Mouse (Mus musculus) frontal cortex, postnatal 14 days (tissue): Measurements from ENCODE around the gene Enox1.

Source experiments
- DNase-seq, 2 experiments: peaks; one replicate each; pipeline ENCODE4 v3.0.0; 2022; ENCODE audit warnings: low spot score in 2 of 2

Gene Enox1

DNA sequence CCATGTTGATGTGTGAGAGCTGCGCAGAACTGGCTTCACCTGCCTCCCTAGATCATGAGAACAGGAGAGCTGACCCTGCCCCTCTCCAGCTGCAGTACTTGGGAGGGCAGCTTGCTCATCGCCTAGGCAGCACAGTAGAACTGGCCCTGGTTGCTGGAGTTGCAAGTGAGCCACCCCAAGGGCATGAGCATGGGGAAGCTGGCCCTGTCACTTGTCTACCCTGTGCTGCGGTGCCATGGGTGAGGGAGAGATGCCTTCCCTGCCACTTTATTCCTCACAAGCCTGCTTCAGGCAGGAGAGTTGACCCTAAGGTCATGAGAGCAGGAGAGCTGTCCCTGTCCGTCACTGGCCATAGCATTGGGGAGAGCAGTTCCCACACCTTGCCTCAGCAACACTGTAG lies 295.4 kb downstream of the Enox1 start:
- DNase-seq: no peak

DNA sequence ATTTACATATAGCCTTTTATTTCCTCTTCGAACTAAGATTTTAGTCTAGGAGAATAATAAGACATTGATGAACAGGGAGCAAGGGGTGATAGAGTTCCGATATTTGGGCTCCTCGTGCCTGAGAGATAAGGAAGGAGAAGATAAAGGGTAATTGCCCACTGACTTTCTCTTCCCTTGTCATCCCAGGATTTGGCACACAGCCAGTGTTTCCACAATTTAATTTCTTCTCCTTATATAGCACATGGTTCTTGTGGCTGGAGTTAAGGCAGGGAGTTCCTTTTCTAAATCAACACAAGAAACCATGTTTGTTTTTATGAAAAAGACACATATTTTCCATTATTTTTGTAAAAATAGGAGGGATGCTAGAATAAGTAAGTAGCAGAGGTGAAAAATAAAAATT lies 299.5 kb downstream of the Enox1 start:
- no peak for DNase-seq

DNA sequence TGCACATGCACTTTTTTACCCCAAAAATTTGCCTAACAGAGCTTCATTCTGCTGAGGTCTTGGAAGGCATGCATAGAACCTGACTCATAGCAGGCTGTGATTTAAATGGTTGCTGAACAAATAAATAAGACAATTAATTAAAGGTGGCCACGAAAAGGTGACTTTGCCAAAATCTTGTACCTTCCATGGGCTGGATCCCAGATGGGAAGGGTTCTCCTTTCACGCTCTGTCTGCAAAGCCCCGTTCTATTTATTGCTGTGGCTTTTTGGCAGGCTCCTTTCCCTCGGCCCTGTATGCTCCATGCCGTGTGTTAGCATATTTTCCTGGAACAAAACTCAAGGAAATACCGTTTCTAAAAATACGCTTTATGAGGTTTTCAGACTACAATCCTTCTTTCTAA lies 300.3 kb downstream of the Enox1 start:
- DNase-seq: no peak

DNA sequence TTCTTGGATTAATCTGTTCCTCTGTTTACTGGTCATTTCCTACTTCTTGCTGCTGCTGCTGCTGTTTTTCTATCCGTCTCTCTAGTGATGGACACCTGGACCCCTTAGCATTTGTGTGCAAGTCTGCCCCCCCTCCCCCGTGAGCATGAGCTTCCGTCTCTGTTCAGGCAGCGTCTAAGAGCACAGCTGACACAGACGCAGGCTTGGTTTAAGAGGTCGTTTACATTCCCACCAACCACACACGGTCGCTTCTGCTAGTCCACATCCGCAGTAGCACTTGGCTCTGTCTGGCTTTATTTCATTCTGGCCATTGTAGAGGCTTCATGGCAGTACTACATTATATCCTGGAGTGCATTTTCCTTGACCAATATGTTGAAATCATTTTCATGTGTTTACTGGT lies 301.7 kb downstream of the Enox1 start:
- no peak for DNase-seq

DNA sequence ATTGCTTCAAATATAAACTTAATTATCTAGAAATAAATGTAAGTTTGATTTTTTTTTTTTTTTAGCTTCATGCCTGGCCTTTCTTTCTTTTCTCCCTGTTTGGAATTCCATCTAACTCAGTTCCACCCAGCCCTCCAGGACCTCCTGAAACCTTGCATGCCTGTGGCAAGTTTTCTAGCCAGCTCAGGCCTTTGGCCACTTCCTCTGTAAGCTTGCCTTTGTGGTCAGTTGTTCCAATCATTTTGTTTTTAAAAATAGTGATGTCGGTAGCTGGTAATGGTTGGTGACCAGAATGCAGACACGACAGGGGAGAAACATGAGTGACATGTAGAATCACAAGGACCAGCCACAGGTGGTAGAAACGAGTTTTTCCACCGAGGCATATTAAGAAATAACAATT lies 307.4 kb downstream of the Enox1 start:
- no peak for DNase-seq

DNA sequence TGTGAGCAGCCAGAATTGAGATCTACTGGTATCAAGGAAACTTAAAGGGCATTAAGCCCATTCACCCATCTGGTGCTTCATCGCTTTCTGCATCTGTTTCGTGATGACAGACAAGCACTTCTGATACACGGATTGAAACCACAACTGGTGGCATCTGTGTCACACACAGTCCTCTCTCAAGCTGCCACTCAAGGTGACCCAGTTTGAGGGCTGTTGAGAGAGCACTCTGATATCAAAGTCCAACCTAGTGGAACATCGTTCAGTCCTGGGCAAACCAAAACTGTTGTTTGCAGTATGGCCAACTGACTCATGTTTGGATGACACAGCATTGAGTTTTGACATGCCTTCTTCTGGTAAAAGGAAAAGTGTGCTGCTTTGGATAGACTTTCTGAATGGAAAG lies 308.2 kb downstream of the Enox1 start:
- DNase-seq: no peak

DNA sequence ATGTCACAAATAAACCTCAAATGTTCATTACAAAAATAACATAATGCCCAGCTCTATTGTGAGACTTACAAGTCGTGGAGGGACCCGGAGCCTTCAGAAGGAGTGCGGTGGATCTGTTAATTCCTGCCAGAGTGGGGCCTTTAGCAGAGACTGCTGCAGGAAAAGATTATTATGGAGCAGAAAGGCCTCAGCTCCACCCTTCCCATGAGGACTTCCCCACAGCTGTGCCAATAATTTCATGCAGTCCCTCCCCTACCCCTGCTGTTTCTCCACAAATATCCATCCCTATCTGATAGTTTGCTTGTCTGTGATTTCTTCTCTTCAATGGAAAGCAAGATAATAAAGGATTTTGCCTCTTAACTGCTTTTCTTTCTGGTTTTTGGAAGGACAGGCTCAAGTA lies 314.0 kb downstream of the Enox1 start:
- DNase-seq: no peak

DNA sequence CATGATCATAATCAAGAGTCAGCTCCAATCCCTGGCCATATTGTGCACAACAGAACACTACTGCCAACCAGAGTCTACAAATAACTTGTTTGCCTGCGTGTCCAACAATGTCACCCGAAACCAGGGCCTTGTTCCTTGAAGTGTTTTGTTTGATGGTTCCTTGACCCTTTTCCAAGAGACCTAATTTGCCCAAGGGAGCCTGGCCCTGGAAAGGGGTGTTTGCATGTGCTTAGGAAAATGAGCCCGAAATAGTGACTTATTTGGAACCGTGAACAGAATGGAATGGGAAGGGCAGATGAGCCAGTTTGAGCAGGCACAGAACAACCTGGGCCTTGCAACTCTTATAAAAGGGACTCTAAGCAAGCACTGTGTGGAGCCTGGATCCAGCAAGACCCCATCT lies 316.9 kb downstream of the Enox1 start:
- DNase-seq: no peak

DNA sequence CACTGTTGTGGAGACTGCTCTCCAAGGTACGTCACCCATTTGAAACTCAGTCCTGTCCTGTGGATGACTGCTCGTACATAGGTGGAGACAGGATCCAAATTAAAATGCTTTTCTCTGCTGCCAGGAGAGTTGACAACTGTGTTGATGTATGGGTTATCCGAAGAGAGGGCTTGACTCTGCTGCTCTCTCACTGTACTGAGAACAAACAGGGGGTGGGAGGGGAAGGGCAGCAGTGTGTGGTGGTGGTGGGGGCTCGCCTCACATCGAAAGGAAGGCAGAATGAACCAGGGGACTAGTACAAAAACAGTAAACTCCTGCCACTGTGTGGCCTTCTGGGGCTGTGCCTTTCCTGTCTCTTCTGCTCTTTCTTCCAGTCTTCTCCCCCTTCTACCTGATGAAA lies 317.5 kb downstream of the Enox1 start:
- DNase-seq: no peak

DNA sequence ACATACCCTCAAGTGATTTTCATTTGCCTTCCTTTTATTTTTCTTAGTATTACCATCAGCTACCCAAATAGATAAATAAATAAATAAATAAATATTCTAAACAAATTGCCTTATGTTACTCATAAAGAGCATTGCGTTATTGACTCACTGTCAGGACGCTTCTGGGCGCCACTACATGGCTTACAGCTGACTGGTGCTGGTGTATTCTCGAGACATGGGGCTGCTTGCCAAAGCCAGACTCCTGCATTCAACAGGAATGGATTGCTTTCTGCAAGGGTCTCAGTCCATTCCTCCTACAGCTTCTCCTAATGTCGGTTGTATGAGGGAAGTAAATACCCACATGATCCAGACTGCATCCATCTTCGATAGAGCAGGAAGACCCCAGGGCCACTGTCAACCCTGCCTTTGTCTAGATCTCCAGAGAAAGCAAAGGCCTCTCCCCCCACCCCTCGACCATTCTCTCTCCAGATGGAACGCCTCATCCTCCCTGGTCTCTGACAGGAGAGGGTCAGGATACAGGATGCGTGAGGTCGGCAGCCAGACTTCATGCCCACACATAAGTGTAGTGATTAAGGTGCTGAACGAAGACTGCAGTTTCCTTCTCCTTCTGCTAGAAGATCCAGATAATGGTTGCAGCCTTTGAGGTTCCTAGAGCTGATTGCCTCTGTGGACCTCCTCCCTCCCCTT lies 318.7 kb downstream of the Enox1 start:
- no peak for DNase-seq

DNA sequence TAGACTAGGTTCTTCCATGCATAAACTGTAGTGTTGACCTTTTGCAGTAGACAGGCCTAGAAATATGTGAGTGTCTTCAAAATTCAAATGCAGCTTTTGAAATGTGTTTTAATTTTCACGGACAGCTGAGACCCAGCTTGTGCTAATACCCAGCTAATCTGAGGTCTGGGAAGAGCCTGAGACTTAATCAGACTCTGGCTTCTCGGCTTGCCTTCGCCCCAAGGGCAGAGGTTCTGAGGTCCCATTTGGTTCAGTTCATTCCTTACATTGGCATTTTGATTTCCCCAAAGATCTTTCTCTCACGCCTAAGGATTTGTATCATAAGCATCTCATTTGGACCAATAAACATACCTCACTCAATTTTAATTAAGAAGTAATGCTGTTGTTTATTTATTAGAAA lies 321.1 kb downstream of the Enox1 start:
- DNase-seq: no peak

DNA sequence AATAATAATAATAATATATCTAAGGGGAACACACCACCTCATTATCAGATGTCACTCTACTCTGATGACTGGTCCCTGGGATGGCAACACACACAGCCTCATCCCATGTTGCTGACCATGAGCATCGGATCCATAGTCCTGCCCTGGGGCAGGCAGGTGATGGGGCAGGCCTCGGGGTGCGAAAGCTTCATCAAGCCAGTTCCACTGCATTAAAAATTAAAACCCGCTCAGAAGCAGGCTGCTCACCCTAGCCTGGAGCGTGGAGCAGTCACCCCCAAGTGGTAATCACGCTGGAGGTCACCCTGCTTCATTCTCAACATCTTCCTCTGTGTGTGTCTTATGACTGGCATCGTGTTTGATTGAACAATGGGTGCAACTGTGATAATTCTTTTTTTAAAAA lies 321.6 kb downstream of the Enox1 start:
- no peak for DNase-seq

DNA sequence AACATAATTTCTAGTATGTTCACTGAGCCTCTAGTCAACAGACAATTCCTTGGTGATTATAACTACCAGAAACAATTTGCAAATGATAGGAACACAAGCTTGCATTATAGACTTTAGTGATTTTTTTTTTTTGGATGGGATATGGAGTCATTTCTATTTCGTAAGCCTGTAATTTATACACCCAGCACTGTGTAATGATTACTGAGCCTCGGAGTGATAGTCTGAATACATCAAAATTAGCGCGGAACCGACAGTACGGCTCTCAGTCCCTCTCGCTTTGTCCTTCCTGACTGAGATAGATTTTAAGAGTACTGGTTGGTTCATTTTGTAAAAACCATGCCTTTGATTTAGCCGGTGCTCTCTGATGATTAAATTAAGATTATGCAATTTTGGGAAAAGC lies 322.1 kb downstream of the Enox1 start:
- DNase-seq: no peak

DNA sequence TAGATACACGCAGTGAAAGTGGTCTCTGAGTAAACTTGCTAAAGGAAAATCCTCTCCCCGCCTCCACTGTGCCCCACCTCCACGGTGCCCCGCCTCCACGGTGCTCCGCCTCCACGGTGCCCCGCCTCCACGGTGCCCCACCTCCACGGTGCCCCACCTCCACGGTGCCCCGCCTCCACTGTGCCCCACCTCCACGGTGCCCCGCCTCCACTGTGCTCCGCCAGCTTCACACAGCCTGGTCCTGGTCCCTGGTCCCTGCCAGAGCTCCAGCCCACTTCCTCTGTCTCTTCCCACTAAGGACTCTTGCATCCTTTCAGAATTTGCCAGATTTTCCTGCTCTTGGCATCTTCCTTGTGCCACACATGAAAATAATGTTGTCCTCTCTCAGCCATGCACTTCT lies 326.5 kb downstream of the Enox1 start:
- DNase-seq: no peak

DNA sequence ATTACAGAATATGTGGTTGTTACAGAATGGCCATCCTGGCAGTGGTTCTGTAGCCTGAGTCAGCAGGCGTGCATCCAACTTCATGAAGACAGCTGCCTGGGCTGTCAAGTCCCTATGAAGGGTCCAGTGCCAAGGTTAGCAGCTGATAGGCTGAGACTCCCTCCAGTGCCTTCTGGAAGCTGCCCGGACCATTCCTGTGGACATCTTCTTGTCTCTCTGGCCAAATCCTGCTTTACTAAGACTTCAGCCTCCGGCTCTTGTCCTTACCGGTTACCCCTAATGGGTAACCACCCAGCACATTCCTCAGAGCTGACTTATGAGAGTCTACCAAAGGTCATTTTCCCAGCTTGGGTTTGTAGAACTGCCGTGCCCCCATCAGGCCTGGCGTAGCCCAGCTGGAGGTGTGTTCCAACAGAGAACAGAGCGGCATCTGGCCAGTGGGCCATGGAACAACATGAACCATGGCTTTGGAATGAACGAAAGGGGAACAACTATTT lies 328.4 kb downstream of the Enox1 start:
- no peak for DNase-seq

DNA sequence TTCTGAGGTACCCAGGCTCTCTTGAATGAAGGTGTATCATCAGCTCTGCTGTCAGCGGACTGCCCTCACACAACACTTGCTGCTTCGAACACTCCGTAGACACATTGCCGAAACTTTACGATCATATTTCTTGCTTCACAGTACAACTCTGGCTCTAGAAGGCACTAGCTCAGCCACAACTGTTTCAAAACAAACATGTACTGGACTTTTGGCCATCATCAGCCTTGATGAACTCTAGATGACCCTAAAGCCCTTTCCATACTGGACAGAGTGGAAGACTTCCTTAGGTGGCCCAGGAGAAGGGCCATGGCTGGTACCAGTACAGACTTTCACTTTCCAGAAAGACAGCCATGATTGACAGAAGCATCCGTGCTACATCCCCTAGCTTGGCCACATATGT lies 334.1 kb downstream of the Enox1 start:
- DNase-seq: no peak

DNA sequence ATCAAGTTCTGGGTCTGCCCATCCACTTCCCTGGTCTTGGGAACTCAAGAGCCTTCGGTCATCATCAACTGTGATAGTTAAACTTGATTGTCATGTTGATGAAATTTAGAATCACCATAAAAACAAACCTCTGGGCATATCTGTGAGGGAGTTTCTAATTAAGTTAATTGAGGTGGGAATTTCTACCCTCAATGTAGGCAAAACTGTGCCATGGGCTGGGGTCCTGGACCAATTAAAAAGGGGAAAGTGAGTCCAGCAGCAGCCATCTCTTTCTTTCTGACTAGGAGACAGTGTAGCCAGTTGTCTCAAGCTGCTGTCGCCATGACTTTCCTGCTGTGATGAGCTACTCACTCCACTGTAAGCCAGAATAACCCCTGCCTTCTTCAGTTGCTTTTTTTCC lies 335.2 kb downstream of the Enox1 start:
- no peak for DNase-seq

DNA sequence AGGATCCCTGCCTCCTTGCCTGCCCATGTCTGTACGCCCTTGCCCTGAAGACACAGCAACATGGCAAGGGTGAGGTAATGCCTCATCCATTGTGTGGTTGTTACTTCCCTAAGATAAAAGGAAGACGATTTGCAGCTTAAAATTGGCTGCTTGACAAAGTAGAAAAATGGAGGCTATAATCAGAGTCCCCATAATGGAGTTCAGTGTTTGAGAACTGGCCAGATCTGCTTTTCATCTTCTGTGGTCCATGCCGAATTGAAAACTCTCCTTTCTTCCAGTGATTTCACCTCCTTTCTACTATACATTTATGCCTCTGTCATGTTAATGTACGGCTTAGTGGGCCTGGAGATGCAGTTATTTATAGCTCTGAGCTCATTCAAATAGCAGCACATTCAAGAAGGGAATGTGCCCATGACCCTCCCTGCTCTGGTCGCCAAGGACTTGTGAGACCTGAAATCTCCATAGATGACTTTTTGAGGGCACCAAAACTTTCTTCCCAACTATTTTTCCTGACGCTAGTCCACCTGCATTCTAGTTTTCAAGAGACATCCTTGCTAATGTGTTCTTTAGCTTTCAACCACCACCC lies 343.5 kb downstream of the Enox1 start:
- DNase-seq: no peak

DNA sequence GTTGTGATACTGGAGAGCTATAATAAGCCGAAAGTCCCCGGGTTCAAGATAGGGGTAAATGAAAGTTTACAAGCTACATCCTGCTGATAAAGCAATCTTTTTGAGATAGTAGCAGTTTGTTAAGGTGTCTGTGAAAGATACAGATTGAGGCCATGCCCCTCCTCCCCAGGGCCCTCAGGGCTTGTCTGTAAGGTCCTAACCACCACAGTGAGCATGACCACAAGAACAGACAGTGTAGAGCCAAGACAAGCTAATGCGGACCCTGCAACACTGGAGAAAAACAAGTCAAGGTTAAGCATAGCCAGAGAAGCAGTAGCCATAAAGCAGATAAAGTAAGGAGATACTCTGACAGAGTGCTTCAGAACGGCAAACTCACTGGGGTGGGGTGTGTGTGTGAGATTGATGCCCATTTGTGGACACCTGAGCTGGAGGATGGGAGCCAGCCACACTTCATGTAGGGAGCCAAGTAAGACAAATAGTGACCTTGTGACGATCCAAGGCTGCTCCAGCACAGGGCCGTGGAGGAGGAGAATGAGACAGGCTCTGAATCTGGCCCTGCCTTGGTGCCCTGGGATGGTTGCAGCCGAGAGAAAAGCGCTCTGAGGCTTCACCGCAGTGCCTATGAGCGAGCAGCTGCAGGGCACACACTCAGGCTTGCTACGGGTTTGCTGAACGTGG lies 348.0 kb downstream of the Enox1 start:
- DNase-seq: no peak

DNA sequence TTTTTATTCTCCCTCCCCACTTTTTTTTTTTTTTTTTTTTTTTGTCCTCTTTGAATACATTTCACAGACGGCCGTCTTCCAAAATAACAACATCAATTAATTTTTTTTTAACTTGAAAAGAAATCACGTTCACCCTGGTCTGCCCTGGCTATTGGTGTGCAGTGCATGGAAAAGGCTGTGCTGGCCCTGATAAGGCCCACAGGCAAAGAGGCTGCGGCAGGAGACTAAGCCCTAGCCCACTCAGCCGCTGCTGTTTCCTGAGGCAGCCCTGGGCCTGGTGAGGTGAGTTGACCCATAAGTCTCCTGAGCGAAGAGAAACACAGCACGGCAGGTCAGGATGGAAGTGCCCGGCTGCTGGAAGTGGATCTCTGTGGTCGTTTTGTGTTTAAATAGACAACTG lies 349.8 kb downstream of the Enox1 start:
- no peak for DNase-seq

DNA sequence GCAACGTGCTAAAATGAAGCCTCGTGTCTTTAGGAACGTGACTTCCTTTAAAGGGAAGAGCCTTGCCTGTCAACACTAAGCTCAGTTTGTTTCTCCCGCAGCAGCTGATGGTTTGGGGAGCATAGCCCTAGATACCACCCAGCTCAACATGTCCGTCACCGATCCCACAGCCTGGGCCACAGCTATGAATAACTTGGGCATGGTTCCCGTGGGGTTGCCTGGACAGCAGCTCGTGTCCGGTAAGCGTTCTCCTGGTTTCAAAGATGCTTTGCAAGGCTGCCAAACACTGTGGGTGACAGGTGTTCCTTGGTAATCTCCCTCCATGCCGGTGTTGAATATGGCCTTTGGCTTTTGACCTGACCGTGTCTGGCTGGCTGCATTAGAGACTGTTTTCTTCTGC lies 351.5 kb downstream of the Enox1 start:
- DNase-seq: no peak

DNA sequence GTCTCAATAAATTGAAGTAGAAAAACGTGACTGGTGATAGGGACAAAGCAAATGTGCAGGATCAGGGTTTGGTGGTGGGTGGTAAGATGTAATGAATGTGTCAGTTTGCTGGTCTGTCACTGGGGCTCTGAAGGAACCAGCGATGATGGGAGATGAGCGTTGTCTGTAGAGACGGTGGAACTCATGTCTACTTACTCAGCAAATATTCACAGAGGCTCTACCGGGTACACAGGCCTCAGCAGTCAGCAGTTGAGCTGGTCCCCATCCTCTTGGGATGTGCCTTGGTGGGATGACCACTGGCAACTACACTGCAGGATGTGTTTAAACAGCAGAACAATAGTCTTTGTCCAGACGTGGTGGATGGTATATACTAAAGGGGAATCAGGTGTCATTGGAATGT lies 352.5 kb downstream of the Enox1 start:
- no peak for DNase-seq

DNA sequence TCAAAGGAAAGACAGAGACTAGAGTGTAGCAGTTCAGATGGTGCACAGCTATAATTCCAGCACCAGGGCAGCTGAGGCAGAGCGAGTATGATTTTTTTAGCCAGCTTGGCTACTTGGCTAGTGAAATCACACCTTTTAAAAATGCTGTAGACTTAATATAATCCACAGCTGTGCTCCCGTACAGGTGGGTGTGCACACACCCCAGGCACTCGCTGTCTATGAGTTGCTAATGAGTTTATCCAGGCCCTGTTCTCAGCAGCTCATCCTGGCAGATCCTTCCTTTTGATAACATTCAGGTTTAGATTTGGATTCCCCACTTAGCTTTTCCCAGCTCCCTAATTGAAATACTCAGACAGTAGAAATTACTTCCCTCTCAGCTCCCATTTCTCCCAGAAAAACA lies 353.4 kb downstream of the Enox1 start:
- no peak for DNase-seq
